Mouse (Mus musculus) c-Kit-positive CD71-positive TER-119-negative erythroid progenitor cells, embryonic 14.5 days (primary cell): Measurements from ENCODE around the gene Rasgef1a.

Experiments
- DNase-seq: peaks from one replicate; pipeline ENCODE4 v3.0.0-alpha.2; 2013; ENCODE audit warnings: low read depth

The Rasgef1a gene

GRCm38 (mm10) chr6:118130022-118130421 lies 118.8 kb downstream of the Rasgef1a start:
- no peak for DNase-seq

GRCm38 (mm10) chr6:118134461-118134860 lies 123.2 kb downstream of the Rasgef1a start:
- DNase-seq: no peak

- no peak for DNase-seq
These were observed 125.9 kb downstream of the Rasgef1a start for GRCm38 (mm10) chr6:118137148-118137547.

GRCm38 (mm10) chr6:118138731-118139709 lies 127.8 kb downstream of the Rasgef1a start, which contains the start of gene Csgalnact2:
TSS of gene Csgalnact2 (minus strand) at chr6:118139140.
- peak; percentile 73 for DNase-seq

GRCm38 (mm10) chr6:118140961-118141360 lies 129.7 kb downstream of the Rasgef1a start:
- no peak for DNase-seq
